Mouse (Mus musculus): ENCODE measurements around the gene Ank. TPM values are rescaled to one million over a fixed set of nuclear protein-coding genes. Genes with fewer than 3 reads are reported as not detected.
"Not testable (repeated sequence)": the region's sequence is repeated elsewhere in the genome, so short reads cannot be mapped to it uniquely, and the experiment has no call there.

Ank gene
- polyA plus RNA-seq, 1 experiment from 2014 or later, result 10.4 TPM

GRCm38 (mm10) chr15:27468822-27469488, 2.5 kb downstream of the Ank start:
- H3K4me3 ChIP-seq, result no peak overlapping the region
- no peak overlapping the region for H3K4me2 ChIP-seq (replicated peaks)
- no peak for ATAC-seq (ENCODE audit: low FRiP score, low read depth)
- peaks cover 3% of the 10 kb centered on the region; the same call in 1 of the 2 replicates for H3K27me3 ChIP-seq
- H3K36me3 ChIP-seq, result no peaks in the 10 kb centered on the region
- WGBS, result 81% methylated on average over 4 of the region's 4 CpGs
- H3K27ac ChIP-seq (replicated peaks), result no peak overlapping the region
- H3K9me3 ChIP-seq, result no peaks in the 10 kb centered on the region
- no peak overlapping the region for H3K9ac ChIP-seq (replicated peaks)
- 0 out of 2 replicates have a peak, but pooled peaks cover 8% of the 10 kb centered on the region for H3K4me1 ChIP-seq

- H3K36me3 ChIP-seq; H3K27me3 ChIP-seq; ATAC-seq (ENCODE audit: low FRiP score, low read depth); H3K9me3 ChIP-seq; H3K4me2 ChIP-seq (replicated peaks); H3K9ac ChIP-seq (replicated peaks); H3K4me1 ChIP-seq; H3K27ac ChIP-seq (replicated peaks); H3K4me3 ChIP-seq: not testable (repeated sequence)
- WGBS, result 75% methylated on average over 3 of the region's 3 CpGs
These were observed 3.9 kb downstream of the Ank start for GRCm38 (mm10) chr15:27470346-27470745.

- H3K4me3 ChIP-seq, result no peak overlapping the region
- H3K4me2 ChIP-seq (replicated peaks), result peak overlapping the region; percentile 6; the same call in 1 of the 2 replicates
- H3K9ac ChIP-seq (replicated peaks), result no peak overlapping the region
- ATAC-seq (ENCODE audit: low FRiP score, low read depth), result peak; percentile 57
- peaks cover 3% of the 10 kb centered on the region for H3K27me3 ChIP-seq
- H3K9me3 ChIP-seq, result no peaks in the 10 kb centered on the region
- WGBS, result 67% methylated on average over 9 of the region's 9 CpGs
- no peaks in the 10 kb centered on the region for H3K36me3 ChIP-seq
- H3K27ac ChIP-seq (replicated peaks), result no peak overlapping the region
- 0 out of 2 replicates have a peak, but pooled peaks cover 8% of the 10 kb centered on the region for H3K4me1 ChIP-seq
These were observed 5.8 kb downstream of the Ank start for GRCm38 (mm10) chr15:27472315-27472714.

GRCm38 (mm10) chr15:27475988-27476387, 9.5 kb downstream of the Ank start:
- Histone ChIP-seq H3K36me3 (no peaks in the 10 kb centered on the region), H3K4me1 (0 out of 2 replicates have a peak, but pooled peaks cover 5% of the 10 kb centered on the region), H3K9me3 (no peaks in the 10 kb centered on the region), H3K27ac (replicated peaks) (no peak overlapping the region), H3K27me3 (no peaks in the 10 kb centered on the region; the same call in 1 of the 2 replicates), H3K4me3 (no peak overlapping the region), H3K9ac (replicated peaks) (no peak overlapping the region), H3K4me2 (replicated peaks) (no peak overlapping the region)
- no peak for ATAC-seq (ENCODE audit: low FRiP score, low read depth)
- WGBS, result 78% methylated on average over 15 of the region's 15 CpGs

GRCm38 (mm10) chr15:27476671-27477070, 10.2 kb downstream of the Ank start:
- H3K4me1 ChIP-seq, result 0 out of 2 replicates have a peak, but pooled peaks cover 5% of the 10 kb centered on the region
- no peaks in the 10 kb centered on the region; the same call in 1 of the 2 replicates for H3K27me3 ChIP-seq
- H3K27ac ChIP-seq (replicated peaks), result no peak overlapping the region
- H3K9ac ChIP-seq (replicated peaks), result no peak overlapping the region
- ATAC-seq (ENCODE audit: low FRiP score, low read depth), result no peak
- H3K36me3 ChIP-seq, result no peaks in the 10 kb centered on the region
- no peak overlapping the region for H3K4me3 ChIP-seq
- H3K4me2 ChIP-seq (replicated peaks), result no peak overlapping the region
- 88% methylated on average over 12 of the region's 12 CpGs for WGBS
- H3K9me3 ChIP-seq, result no peaks in the 10 kb centered on the region

- Histone ChIP-seq H3K4me2 (replicated peaks) (no peak overlapping the region), H3K9me3 (no peaks in the 10 kb centered on the region), H3K9ac (replicated peaks) (no peak overlapping the region), H3K27me3 (no peaks in the 10 kb centered on the region; the same call in 1 of the 2 replicates), H3K27ac (replicated peaks) (no peak overlapping the region), H3K4me3 (no peak overlapping the region), H3K36me3 (no peaks in the 10 kb centered on the region), H3K4me1 (0 out of 2 replicates have a peak, but pooled peaks cover 5% of the 10 kb centered on the region)
- whole genome bisulfite sequencing, result 97% methylated on average over 9 of the region's 9 CpGs
- no peak for ATAC-seq (ENCODE audit: low FRiP score, low read depth)
These were observed 10.7 kb downstream of the Ank start for GRCm38 (mm10) chr15:27477159-27477558.

- Histone ChIP-seq H3K4me2 (replicated peaks) (no peak overlapping the region), H3K4me1 (0 out of 2 replicates have a peak, but pooled peaks cover under 1% of the 10 kb centered on the region), H3K27ac (replicated peaks) (no peak overlapping the region), H3K9me3 (no peaks in the 10 kb centered on the region), H3K9ac (replicated peaks) (no peak overlapping the region), H3K27me3 (no peaks in the 10 kb centered on the region; the same call in 1 of the 2 replicates), H3K4me3 (no peak overlapping the region), H3K36me3 (no peaks in the 10 kb centered on the region)
- no peak for ATAC-seq (ENCODE audit: low FRiP score, low read depth)
- WGBS, result 89% methylated on average over 7 of the region's 7 CpGs
These were observed 11.2 kb downstream of the Ank start for GRCm38 (mm10) chr15:27477630-27478029.

GRCm38 (mm10) chr15:27480333-27481015, 14.0 kb downstream of the Ank start:
- WGBS, result 82% methylated on average over 4 of the region's 4 CpGs
- Histone ChIP-seq H3K4me1 (peaks cover 10% of the 10 kb centered on the region), H3K27me3 (no peaks in the 10 kb centered on the region; the same call in 1 of the 2 replicates), H3K36me3 (no peaks in the 10 kb centered on the region), H3K4me3 (no peak overlapping the region), H3K4me2 (replicated peaks) (no peak overlapping the region), H3K9ac (replicated peaks) (no peak overlapping the region), H3K9me3 (no peaks in the 10 kb centered on the region), H3K27ac (replicated peaks) (no peak overlapping the region)
- no peak for ATAC-seq (ENCODE audit: low FRiP score, low read depth)

- H3K4me3 ChIP-seq, result no peak overlapping the region
- peaks cover 21% of the 10 kb centered on the region for H3K4me1 ChIP-seq
- H3K9me3 ChIP-seq, result no peaks in the 10 kb centered on the region
- H3K27me3 ChIP-seq, result peaks cover 5% of the 10 kb centered on the region
- H3K27ac ChIP-seq (replicated peaks), result no peak overlapping the region
- H3K36me3 ChIP-seq, result no peaks in the 10 kb centered on the region
- WGBS, result 89% methylated on average over 4 of the region's 4 CpGs
- H3K9ac ChIP-seq (replicated peaks), result no peak overlapping the region
- no peak for ATAC-seq (ENCODE audit: low FRiP score, low read depth)
- H3K4me2 ChIP-seq (replicated peaks), result no peak overlapping the region
These were observed 15.5 kb downstream of the Ank start for GRCm38 (mm10) chr15:27481956-27482355.

- no peak overlapping the region for H3K4me3 ChIP-seq
- no peak overlapping the region for H3K9ac ChIP-seq (replicated peaks)
- H3K4me1 ChIP-seq, result peaks cover 28% of the 10 kb centered on the region
- WGBS, result 55% methylated on average over 3 of the region's 3 CpGs
- peaks cover 8% of the 10 kb centered on the region for H3K27me3 ChIP-seq
- no peak overlapping the region for H3K4me2 ChIP-seq (replicated peaks)
- H3K27ac ChIP-seq (replicated peaks), result no peak overlapping the region
- ATAC-seq (ENCODE audit: low FRiP score, low read depth), result no peak
- no peaks in the 10 kb centered on the region for H3K9me3 ChIP-seq
- no peaks in the 10 kb centered on the region for H3K36me3 ChIP-seq
These were observed 16.7 kb downstream of the Ank start for GRCm38 (mm10) chr15:27483183-27483582.

- Histone ChIP-seq H3K4me2 (replicated peaks) (no peak overlapping the region), H3K36me3 (no peaks in the 10 kb centered on the region), H3K9ac (replicated peaks) (no peak overlapping the region), H3K4me3 (no peak overlapping the region), H3K4me1 (peaks cover 32% of the 10 kb centered on the region), H3K9me3 (no peaks in the 10 kb centered on the region), H3K27ac (replicated peaks) (no peak overlapping the region), H3K27me3 (peaks cover 23% of the 10 kb centered on the region)
- 0 out of 2 replicates have a peak, but pooled peaks have one; percentile 41 for ATAC-seq (ENCODE audit: low FRiP score, low read depth)
- 23% methylated on average over 12 of the region's 12 CpGs for WGBS
These were observed 19.2 kb downstream of the Ank start for GRCm38 (mm10) chr15:27485567-27486278.

- Histone ChIP-seq H3K4me2 (replicated peaks) (no peak overlapping the region), H3K4me3 (no peak overlapping the region), H3K27me3 (peaks cover 23% of the 10 kb centered on the region), H3K27ac (replicated peaks) (no peak overlapping the region), H3K9me3 (no peaks in the 10 kb centered on the region), H3K36me3 (no peaks in the 10 kb centered on the region), H3K9ac (replicated peaks) (no peak overlapping the region), H3K4me1 (peaks cover 32% of the 10 kb centered on the region)
- no peak for ATAC-seq (ENCODE audit: low FRiP score, low read depth)
- WGBS, result 73% methylated on average over 5 of the region's 5 CpGs
These were observed 19.8 kb downstream of the Ank start for GRCm38 (mm10) chr15:27486279-27486618.
